Mouse (Mus musculus) gastrocnemius, adult 18-20 months (tissue): Measurements from ENCODE around the gene Ticam1. TPM values are rescaled to one million over a fixed set of nuclear protein-coding genes. Genes with fewer than 3 reads are reported as not detected.

ENCODE experiments used
- DNase-seq: peaks from one replicate; pipeline ENCODE4 v3.0.0; 2021; ENCODE audit warnings: low spot score
- microRNA-seq: library from miRNA; unstranded; fragments of <30 nt; microRNA quantifications from one replicate; pipeline ENCODE4 v1.2.0, GENCODE M21; 2021
- total RNA-seq, 2 experiments: library from RNA; stranded (reverse); gene quantifications; 2 replicates each; pipeline ENCODE4 v1.2.3; 2021

Ticam1 gene
- total RNA-seq, 2 experiments from 2014 or later = 2.0 to 2.5 TPM

- DNase-seq = peak; percentile 86
Observed at GRCm38 (mm10) chr17:56219805-56220204, 56.8 kb downstream of the Ticam1 start.

Small RNAs within 50 kb of the gene (microRNA-seq; reads per million reads assigned to microRNA genes)
- gene Mir7b = 5.1 reads per million, percentile 10 among the genes with 10 or more reads in this experiment

Other genes with a start within 250 kb of the Ticam1 start
- 1 to 10 TPM; 7.7 to 7.9 TPM for gene Sh3gl1, start 240.2 kb downstream of the Ticam1 start, total RNA-seq
- under 1 TPM; 0.46 to 0.95 TPM for gene Chaf1a, start 236.3 kb downstream of the Ticam1 start, total RNA-seq
- gene Ubxn6, start 201.8 kb downstream of the Ticam1 start, total RNA-seq = 10 to 100 TPM; 62.9 to 69.0 TPM
- gene Hdgfl2, start 197.2 kb downstream of the Ticam1 start, total RNA-seq = 10 to 100 TPM; 23.2 to 25.5 TPM
- 100 to 1,000 TPM; 142 to 235 TPM for gene Plin4, start 167.0 kb downstream of the Ticam1 start, total RNA-seq
- 10 to 100 TPM; 22.5 to 29.0 TPM for gene Plin5, start 159.2 kb downstream of the Ticam1 start, total RNA-seq
- 10 to 100 TPM; 11.4 to 23.0 TPM for gene Lrg1, start 154.8 kb downstream of the Ticam1 start, total RNA-seq
- 1 to 10 TPM; 1.5 to 3.7 TPM for gene Sema6b, start 136.4 kb downstream of the Ticam1 start, total RNA-seq
- gene Tnfaip8l1, start 114.3 kb downstream of the Ticam1 start, total RNA-seq = under 1 TPM; 0.21 to 0.25 TPM
- 10 to 100 TPM; 17.1 to 17.5 TPM for gene Mydgf, start 92.9 kb downstream of the Ticam1 start, total RNA-seq
- 10 to 100 TPM; 35.6 to 41.6 TPM for gene Dpp9, start 57.9 kb downstream of the Ticam1 start, total RNA-seq
- gene Fem1a, start 20.0 kb downstream of the Ticam1 start, total RNA-seq = 100 to 1,000 TPM; 157 to 172 TPM
- 10 to 100 TPM; 32.4 to 50.3 TPM for gene Plin3, start 16.1 kb upstream of the Ticam1 start, total RNA-seq
- not detected for gene Arrdc5, start 23.5 kb upstream of the Ticam1 start, total RNA-seq
- gene Uhrf1, start 26.5 kb upstream of the Ticam1 start, total RNA-seq = under 1 TPM; 0.19 to 0.23 TPM
- gene Kdm4b, start 49.3 kb upstream of the Ticam1 start, total RNA-seq = 10 to 100 TPM; 20.1 to 23.1 TPM
- 10 to 100 TPM; 30.8 to 38.3 TPM for gene Ptprs, start 199.7 kb upstream of the Ticam1 start, total RNA-seq
- gene Znrf4, start 235.6 kb upstream of the Ticam1 start, total RNA-seq = not detected